Mouse (Mus musculus) lung, adult 2 months (tissue): ENCODE measurements at regions not wholly inside any gene's neighbourhood (a gene's known extent, or its start where the extent isn't known, plus 50 kb on each side); places are given as distances from the start of the nearest gene placed in this dataset.

ENCODE experiments used
- CTCF ChIP-seq: fragments of 200-500 bp; IDR thresholded peaks from 2 replicates; pipeline ENCODE4 v1.5.1; 2011; ENCODE audit warnings: mild to moderate bottlenecking, low read length, control low read depth; ENCODE audit not compliant: insufficient read depth
- POLR2A ChIP-seq: fragments of 200-500 bp; IDR thresholded peaks from 2 replicates; pipeline ENCODE4 v1.6.1; 2011; ENCODE audit warnings: low read depth, mild to moderate bottlenecking, control low read depth, low read length, borderline replicate concordance; ENCODE audit errors: extremely low read depth

DNA sequence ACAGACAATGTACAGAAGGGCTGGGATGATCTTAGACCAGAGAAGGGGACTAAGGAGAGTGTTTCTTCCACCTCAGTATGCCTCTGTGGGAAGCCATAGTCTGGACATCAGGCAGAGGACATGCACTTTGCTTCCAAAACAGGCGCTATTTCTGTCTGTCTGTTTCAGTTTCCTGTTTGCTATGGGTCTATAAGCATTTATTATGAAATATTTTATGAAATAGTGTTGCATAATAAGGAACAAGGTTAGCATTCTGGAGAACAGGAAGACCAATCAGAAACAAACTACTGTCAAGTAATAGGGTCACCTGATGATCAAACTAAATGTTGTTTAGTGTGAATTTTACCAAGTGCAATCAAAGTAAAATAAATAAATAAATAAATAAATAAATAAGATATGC lies 160.4 kb upstream of the Gm10192 start:
- TF ChIP-seq CTCF (no peak), POLR2A (no peak)
